ENCODE assay signal across 8 mouse cellular contexts in the genomic region with DNA sequence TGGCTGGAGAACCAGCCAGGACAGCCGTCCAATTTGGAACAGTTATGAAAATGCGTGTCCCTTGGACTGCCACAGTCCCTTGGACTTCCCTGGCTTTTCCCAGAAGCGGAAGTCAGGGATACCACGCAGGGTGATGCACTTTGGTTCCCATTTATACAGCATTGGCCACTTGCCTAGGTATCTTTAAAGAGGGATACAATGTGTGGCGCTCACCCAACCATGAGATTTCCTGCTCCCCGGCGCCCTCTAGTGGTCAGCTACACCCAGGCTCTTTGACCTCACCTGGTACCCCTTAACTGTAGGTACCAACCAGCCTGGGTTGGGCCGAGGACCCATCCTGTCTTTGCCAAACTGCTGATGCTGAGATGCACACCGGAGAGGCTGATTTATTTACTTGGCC. TPM values are rescaled to one million over a fixed set of nuclear protein-coding genes. Genes with fewer than 3 reads are reported as not detected.
DNase-seq lines count a peak whose midpoint lies in the region; ATAC-seq lines count a peak whose summit lies in the region.

No protein-coding gene starts in this region.

- H3K4me2 ChIP-seq in kidney, embryonic 14.5 days (replicated peaks; ENCODE audit: low read depth, low read length) = no peak overlapping the region
- no peak overlapping the region for H3K4me2 ChIP-seq in limb, embryonic 15.5 days

- peak; percentile 57 for DNase-seq in 416B (ENCODE audit: low read depth)
- peak; percentile 84 for DNase-seq in adrenal gland, adult 2 months
- peak; percentile 76 for DNase-seq in embryo, embryonic 11 days
- DNase-seq in heart, adult 18-20 months = peak; percentile 82 to 96
- DNase-seq in naive thymus-derived CD4-positive, alpha-beta T cell, adult 2 months (ENCODE audit: low read depth) = peak; percentile 84
- DNase-seq in splenic B cell, adult 2 months (ENCODE audit: low read depth, low spot score) = peak; percentile 75

- WGBS in kidney, embryonic 14.5 days = 32% methylated on average over 9 of the region's 9 CpGs
- WGBS in limb, embryonic 15.5 days = 26% methylated on average over 9 of the region's 9 CpGs

- no peaks in the 10 kb centered on the region for H3K36me3 ChIP-seq in kidney, embryonic 14.5 days (ENCODE audit: control insufficient read depth, insufficient read depth, low read length)
- no peaks in the 10 kb centered on the region for H3K36me3 ChIP-seq in limb, embryonic 15.5 days
- H3K36me3 ChIP-seq in splenic B cell, adult 2 months (ENCODE audit: control insufficient read depth, insufficient read depth, low read length, poor library complexity, severe bottlenecking) = no peaks in the 10 kb centered on the region

- H3K9me3 ChIP-seq in kidney, embryonic 14.5 days (ENCODE audit: control insufficient read depth, low read length) = no peaks in the 10 kb centered on the region
- H3K9me3 ChIP-seq in limb, embryonic 15.5 days = no peaks in the 10 kb centered on the region

- H3K27ac ChIP-seq in kidney, embryonic 14.5 days (ENCODE audit: low read depth, low read length) = no peak overlapping the region
- no peak overlapping the region for H3K27ac ChIP-seq in limb, embryonic 15.5 days

- no peaks in the 10 kb centered on the region for H3K27me3 ChIP-seq in kidney, embryonic 14.5 days (ENCODE audit: control insufficient read depth, insufficient read depth, low read length)
- no peaks in the 10 kb centered on the region for H3K27me3 ChIP-seq in limb, embryonic 15.5 days
- no peaks in the 10 kb centered on the region for H3K27me3 ChIP-seq in splenic B cell, adult 2 months (ENCODE audit: control insufficient read depth, insufficient read depth, low read length, poor library complexity, severe bottlenecking)

- H3K4me3 ChIP-seq in kidney, embryonic 14.5 days (ENCODE audit: low read length) = no peak overlapping the region
- H3K4me3 ChIP-seq in limb, embryonic 15.5 days = no peak overlapping the region

- no peak overlapping the region for H3K9ac ChIP-seq in kidney, embryonic 14.5 days (ENCODE audit: low read depth, low read length)
- H3K9ac ChIP-seq in limb, embryonic 15.5 days = no peak overlapping the region

- ATAC-seq in kidney, embryonic 14.5 days (ENCODE audit: low FRiP score, low TSS enrichment) = peak; percentile 43; the same call in 1 of the 2 replicates
- peak; percentile 37; the same call in 1 of the 2 replicates for ATAC-seq in limb, embryonic 15.5 days (ENCODE audit: insufficient number of reproducible peaks, low FRiP score, low TSS enrichment, low read depth)

- no peaks in the 10 kb centered on the region for H3K4me1 ChIP-seq in kidney, embryonic 14.5 days (ENCODE audit: control insufficient read depth, insufficient read depth, low read length)
- peaks cover 3% of the 10 kb centered on the region; the same call in 1 of the 2 replicates for H3K4me1 ChIP-seq in limb, embryonic 15.5 days

RNA-seq across cellular contexts. Expression of a gene that starts 44.5 kb away (rescaled TPM):
- 1,000 to 10,000 TPM; 1,164 to 1,465 TPM for total RNA-seq in adrenal gland, adult 2 months (2021)
- polyA plus RNA-seq in adrenal gland, adult 2 months (2012; rRNA removed) = 187 and 262 TPM in 2 replicates
- 10 to 100 TPM; 33.0 to 36.3 TPM for total RNA-seq in heart, adult 18-20 months (2021)
- 10.2 and 12.6 TPM in 2 replicates for polyA plus RNA-seq in kidney, embryonic 14.5 days (2014; fragmentation: Nextera tagmentation; extraction: Ambion mirVana)
- polyA plus RNA-seq in limb, embryonic 15.5 days (2015; fragmentation: Nextera tagmentation; extraction: Ambion mirVana) = 9.5 and 9.6 TPM in 2 replicates

Comparison
In these comparisons a context has a peak if more than half of its experiments do, and no peak if none do; other contexts are left out.
1. RNA of a gene that starts 44.5 kb away (polyA plus RNA-seq): 187 to 262 TPM in adrenal gland, adult 2 months; 10.2 to 12.6 TPM in kidney, embryonic 14.5 days and 9.5 to 9.6 TPM in limb, embryonic 15.5 days; every median in the first group is over 10 times any median in the second.
2. Peak in every context shown above with its lines, with median percentiles within 50 percentile points of each other: DNase-seq.